Mouse (Mus musculus) bone marrow, adult 2 months (tissue): ENCODE measurements at regions not wholly inside any gene's neighbourhood (a gene's known extent, or its start where the extent isn't known, plus 50 kb on each side); places are given as distances from the start of the nearest gene placed in this dataset.

Experiments
- H3K27ac ChIP-seq: fragments of 200-500 bp; 2 replicates; pipeline ENCODE4 v1.5.1; 2012; ENCODE audit warnings: low read depth, mild to moderate bottlenecking, control low read depth, inconsistent platforms, low read length; ENCODE audit not compliant: control insufficient read depth, poor library complexity, insufficient read depth
- H3K4me1 ChIP-seq: fragments of 200-500 bp; 2 replicates; pipeline ENCODE4 v1.6.1; 2011; ENCODE audit warnings: low read length; ENCODE audit not compliant: control insufficient read depth, insufficient read depth
- H3K4me3 ChIP-seq: fragments of 200-500 bp; replicated peaks from 2 replicates; pipeline ENCODE3; 2011; ENCODE audit warnings: mild to moderate bottlenecking, low read depth, low read length, control low read depth; ENCODE audit not compliant: control insufficient read depth
- CTCF ChIP-seq: fragments of 200-500 bp; IDR thresholded peaks from 2 replicates; pipeline ENCODE4 v1.5.1; 2011; ENCODE audit warnings: low read length, control low read depth; ENCODE audit not compliant: control insufficient read depth, insufficient read depth
- POLR2A ChIP-seq: fragments of 200-500 bp; IDR thresholded peaks from 2 replicates; pipeline ENCODE4 v1.6.1; 2011; ENCODE audit warnings: low read depth, mild to moderate bottlenecking, control low read depth, low read length, borderline replicate concordance; ENCODE audit not compliant: control insufficient read depth
- WGBS: fragments of 180-500 bp; shearing (Covaris S2); methylation state at CpG from one replicate; pipeline ENCODE4 v1.1.7; 2018; 5-methylcytosine and 5-hydroxymethylcytosine counted together

DNA sequence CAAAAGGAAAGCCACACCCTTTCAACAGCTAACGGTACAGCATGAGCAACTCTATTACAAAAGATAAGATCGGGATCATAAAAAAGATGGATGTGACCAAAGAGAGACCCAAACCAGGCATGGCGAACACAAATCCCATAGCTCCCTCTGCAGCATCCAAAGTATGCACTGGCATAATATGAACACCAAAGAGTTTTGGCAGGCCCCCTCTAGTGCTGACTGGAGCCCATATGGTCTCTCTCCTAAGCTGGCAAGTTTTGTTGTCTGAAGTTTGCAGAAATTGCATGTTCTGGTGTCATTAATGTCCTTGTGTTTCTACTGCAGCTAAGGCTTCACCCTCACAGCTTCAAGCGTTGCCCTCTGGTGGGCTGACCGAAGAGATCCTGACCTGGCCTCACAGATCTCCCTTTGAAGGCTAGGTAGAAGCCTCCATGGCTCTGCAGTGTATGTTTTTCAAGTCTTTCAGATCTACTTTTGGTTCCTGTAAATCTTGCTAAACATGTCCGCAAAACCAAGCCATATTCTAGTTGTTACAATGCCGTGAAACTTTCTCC, 75.7 kb upstream of the Bcl2l14 start:
- Histone ChIP-seq H3K4me3 (no peak overlapping the region), H3K27ac (no peak overlapping the region), H3K4me1 (no peaks in the 10 kb centered on the region)
- TF ChIP-seq CTCF (peak; percentile 9; the same call in 1 of the 2 replicates), POLR2A (no peak)
- 76% methylated on average over 7 of the region's 7 CpGs for WGBS

DNA sequence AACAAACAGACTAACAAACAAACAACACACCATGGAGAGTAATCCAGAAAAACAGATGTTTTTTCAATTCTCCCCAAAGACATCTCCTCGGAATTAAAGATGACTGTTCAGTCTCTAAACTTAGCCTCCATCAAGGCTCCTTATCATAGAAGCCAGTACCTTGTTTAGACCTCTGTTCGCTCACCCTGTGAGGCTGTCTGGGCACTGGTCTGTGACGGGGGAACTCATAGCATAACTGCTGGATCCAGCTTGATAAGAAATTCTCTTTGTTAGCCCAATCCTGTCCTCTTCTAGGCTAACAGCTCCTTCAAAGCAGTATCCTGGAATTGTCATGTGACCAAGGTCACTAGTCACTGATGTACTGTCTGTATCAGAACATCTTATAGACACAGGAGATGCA, 72.1 kb upstream of the Bcl2l14 start:
- H3K4me3 ChIP-seq = no peak overlapping the region
- H3K27ac ChIP-seq = no peak overlapping the region
- H3K4me1 ChIP-seq = no peaks in the 10 kb centered on the region
- TF ChIP-seq CTCF (no peak), POLR2A (no peak)
- 65% methylated on average over 3 of the region's 3 CpGs for WGBS

DNA sequence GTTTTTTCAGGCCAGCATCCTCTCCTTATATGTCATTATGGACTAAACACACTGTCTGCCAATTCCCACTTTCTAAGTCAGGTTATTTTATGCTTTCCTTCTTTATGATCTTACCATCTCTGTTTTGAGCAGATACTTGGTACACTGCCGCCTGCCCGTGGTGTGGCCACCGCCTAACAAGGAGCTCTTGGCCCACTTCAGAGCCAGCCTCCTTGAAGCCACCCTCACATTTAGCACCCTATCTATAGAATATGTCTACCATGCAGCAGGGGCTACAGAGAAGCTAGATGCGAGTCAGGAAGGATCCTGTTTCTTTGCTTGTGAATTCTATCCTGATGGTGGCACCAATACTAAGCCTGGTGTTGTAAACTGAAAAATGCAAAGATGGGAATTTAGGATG, 70.6 kb upstream of the Bcl2l14 start:
- WGBS = 83% methylated on average over 4 of the region's 4 CpGs
- TF ChIP-seq CTCF = no peak
- TF ChIP-seq POLR2A = no peak
- no peaks in the 10 kb centered on the region for H3K4me1 ChIP-seq
- no peak overlapping the region for H3K4me3 ChIP-seq
- H3K27ac ChIP-seq = no peak overlapping the region

DNA sequence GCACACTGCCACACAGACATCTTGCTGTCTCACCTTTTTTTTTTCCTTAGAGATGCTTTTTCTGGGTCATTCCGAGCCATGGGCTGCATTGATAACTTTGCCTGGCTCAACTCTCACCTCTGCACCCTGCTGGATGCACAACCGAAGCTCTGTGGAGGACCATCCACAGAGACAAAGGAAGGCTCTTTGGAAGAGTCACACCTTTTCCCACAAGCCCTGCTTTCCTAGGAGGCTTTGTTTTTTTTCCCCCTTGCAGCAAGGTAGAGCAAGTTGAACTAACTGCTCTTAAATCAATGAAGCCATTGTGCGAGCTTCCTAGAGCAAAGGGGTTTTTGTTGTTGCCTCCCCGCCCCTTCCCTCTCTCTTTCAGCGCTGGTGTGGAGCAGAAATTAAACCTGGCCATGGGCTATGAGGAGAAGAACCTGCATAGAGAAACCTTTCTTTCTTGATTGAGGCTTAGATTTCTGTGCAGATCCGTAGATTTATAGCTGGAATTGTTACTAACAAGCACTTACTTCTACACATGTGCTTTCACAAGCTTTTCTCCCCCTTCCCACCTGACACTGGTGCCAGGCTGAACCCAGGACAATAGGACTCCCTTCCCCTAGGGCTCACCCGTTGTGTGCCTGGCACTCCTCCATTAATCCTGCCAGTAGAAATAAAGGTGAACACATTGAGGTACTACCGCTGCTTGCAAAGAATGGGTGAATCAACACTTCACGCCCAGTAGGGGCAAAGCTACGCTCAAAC, 66.4 kb upstream of the Bcl2l14 start:
- 78% methylated on average over 10 of the region's 10 CpGs for WGBS
- TF ChIP-seq CTCF (no peak), POLR2A (no peak)
- no peaks in the 10 kb centered on the region; the same call in 1 of the 2 replicates for H3K4me1 ChIP-seq
- H3K27ac ChIP-seq = no peak overlapping the region
- no peak overlapping the region for H3K4me3 ChIP-seq

- Histone ChIP-seq H3K4me3 (no peak overlapping the region), H3K4me1 (no peaks in the 10 kb centered on the region; the same call in 1 of the 2 replicates), H3K27ac (no peak overlapping the region)
- TF ChIP-seq CTCF (no peak), POLR2A (no peak)
- WGBS = 84% methylated on average over 4 of the region's 4 CpGs
Measured at GRCm38 (mm10) chr6:134330300-134330640, 65.8 kb upstream of the Bcl2l14 start.

GRCm38 (mm10) chr6:134332718-134333432, 63.2 kb upstream of the Bcl2l14 start:
- no peak for TF ChIP-seq CTCF
- TF ChIP-seq POLR2A = no peak
- peak overlapping the region; percentile 57; the same call in 1 of the 2 replicates for H3K27ac ChIP-seq
- H3K4me3 ChIP-seq = peak overlapping the region; percentile 60
- WGBS = 4% methylated on average over 15 of the region's 15 CpGs
- H3K4me1 ChIP-seq = no peaks in the 10 kb centered on the region; the same call in 1 of the 2 replicates

DNA sequence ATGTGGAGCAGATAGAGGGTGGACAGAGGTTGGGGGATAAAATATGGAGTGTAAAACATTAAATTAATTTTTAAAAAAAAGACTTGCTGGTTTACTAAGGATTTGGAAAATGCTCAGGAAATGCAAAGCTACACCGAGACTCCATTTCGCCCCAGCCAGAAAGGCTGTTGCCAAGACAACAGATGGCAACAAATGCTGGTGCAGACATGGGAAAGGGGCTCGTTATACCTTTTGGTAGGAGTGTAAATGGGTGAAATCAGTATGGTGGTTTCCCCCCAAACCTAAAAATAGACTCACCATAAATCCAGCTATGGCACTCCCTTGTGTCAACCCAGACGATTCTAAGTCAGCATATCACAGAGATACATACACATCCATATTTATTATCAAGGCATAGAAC, 60.4 kb upstream of the Bcl2l14 start:
- no peak overlapping the region for H3K27ac ChIP-seq
- WGBS = 71% methylated on average over 4 of the region's 4 CpGs

More for the DNA sequence above, 60.4 kb upstream of the Bcl2l14 start:
- Histone ChIP-seq H3K4me1 (no peaks in the 10 kb centered on the region; the same call in 1 of the 2 replicates), H3K4me3 (no peak overlapping the region)
- TF ChIP-seq CTCF (no peak), POLR2A (no peak)
